Mouse (Mus musculus): Measurements from ENCODE around the gene Itga9.

Itga9 gene

GRCm38 (mm10) chr9:118728296-118728695 lies 121.8 kb downstream of the Itga9 start:
- DNase-seq (ENCODE audit: extremely low spot score): no peak

DNA sequence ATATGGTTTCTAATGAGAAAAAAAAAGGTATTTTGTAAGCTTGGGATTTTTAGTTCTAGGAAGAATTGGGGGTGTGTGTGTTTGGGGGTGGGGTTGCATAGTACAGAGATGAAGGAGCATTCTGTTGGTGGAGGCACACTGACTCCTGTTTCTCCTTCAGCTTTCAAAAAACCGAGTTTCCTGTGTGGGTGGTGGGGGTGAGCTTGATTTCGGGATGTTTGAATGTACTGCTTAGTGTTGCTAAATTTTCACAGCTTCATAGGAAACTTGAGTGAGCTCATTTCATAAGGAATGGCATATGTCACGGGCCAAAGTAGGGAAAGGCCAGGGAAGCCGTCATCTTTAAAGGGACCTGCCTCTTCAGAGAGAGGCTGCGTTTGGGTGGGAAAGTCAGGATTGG lies 122.5 kb downstream of the Itga9 start:
- no peak for DNase-seq (ENCODE audit: extremely low spot score)

DNA sequence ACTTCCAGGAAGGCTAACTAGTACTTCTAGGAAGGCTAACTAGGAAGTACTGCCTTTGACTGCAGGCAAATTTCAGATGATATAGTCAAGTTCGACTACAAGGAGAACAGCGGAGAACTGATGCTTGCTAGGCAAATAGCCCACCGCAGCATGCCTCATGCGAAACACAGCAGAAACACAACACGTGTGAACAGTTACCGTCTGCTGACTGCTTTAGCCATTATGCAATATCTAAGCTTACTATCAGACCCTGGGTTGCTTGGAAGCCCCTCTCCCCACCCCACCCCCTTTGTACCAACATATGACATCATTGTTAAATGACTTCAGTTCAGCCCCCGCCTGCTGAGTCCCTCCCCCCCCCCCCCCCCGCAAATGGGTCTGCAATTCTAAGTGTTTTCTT lies 123.7 kb downstream of the Itga9 start:
- DNase-seq (ENCODE audit: extremely low spot score): no peak

- DNase-seq (ENCODE audit: extremely low spot score): no peak
Observed at GRCm38 (mm10) chr9:118730871-118731390, 124.4 kb downstream of the Itga9 start.

GRCm38 (mm10) chr9:118731650-118732049 lies 125.2 kb downstream of the Itga9 start:
- DNase-seq (ENCODE audit: extremely low spot score): no peak

DNA sequence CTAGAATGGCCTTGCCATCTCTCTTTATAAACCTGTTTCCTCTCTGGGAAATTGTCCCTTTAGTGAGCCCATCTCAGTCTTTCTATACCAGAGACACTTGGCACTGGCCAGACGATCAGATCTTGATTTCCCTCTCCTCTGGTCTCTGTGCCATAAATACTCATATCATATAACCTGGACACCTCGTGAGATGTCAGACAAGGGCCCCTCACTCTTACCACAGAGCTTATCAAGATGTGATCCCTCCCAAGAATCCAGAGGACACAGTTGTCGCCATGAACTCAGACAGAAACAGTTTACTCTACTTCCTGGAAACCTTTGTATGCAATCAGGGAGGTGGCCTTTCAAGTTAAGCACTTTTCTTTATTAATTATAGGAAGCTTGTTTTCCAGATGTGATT lies 127.1 kb downstream of the Itga9 start:
- DNase-seq (ENCODE audit: extremely low spot score): no peak

DNA sequence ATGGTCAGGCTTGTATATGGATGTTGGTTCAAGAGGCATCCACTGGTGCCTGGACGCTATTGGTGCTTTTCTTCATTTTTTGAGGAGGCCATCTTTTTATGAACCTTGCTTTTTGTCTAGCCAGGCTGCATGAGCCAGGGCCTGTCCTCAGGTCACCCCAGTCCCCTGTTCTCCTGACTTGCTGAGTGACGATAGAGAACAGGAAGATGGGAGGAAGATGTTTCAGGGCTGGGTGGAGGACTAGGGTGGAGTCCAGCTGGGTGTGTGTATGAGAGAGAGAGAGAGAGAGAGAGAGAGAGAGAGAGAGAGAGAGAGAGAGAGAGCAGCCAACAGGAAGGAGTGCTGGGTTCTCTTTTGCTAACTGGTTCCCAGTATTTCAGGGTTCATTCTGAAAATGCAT lies 130.6 kb downstream of the Itga9 start:
- DNase-seq (ENCODE audit: extremely low spot score): no peak

DNA sequence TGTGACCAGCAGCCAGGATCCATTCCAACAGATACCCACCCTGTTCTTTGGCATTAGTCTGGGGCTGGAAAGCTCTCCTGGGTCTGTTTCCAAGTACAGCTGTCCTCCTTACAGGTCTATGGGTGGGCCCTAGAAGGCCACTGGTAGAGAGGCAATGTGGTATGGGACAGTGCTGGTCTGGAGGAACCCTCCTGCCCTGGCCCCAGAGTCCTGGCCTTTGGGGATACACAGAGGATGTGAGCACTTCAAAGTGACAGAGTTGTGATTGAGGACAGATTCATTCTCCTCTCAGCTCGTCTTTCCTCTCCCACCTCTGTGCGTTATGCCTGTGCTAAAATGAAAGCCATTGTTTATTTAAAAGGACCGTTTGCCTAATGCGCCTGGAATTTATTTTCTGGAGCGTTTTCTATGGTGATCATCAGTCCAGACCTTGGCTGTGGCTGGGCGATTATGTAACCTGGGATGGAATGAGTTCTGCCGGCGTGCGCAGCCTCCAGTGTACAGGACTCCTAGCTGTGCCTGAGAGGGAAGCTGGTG lies 131.2 kb downstream of the Itga9 start:
- no peak for DNase-seq (ENCODE audit: extremely low spot score)

GRCm38 (mm10) chr9:118738311-118738710 lies 131.8 kb downstream of the Itga9 start:
- no peak for DNase-seq (ENCODE audit: extremely low spot score)

GRCm38 (mm10) chr9:118739071-118739470 lies 132.6 kb downstream of the Itga9 start:
- no peak for DNase-seq (ENCODE audit: extremely low spot score)

- DNase-seq (ENCODE audit: extremely low spot score): no peak
Observed at GRCm38 (mm10) chr9:118739659-118740058, 133.2 kb downstream of the Itga9 start.

GRCm38 (mm10) chr9:118741268-118741667 lies 134.8 kb downstream of the Itga9 start:
- DNase-seq (ENCODE audit: extremely low spot score): no peak

GRCm38 (mm10) chr9:118749335-118749949 lies 143.0 kb downstream of the Itga9 start:
- no peak for DNase-seq (ENCODE audit: extremely low spot score)

DNA sequence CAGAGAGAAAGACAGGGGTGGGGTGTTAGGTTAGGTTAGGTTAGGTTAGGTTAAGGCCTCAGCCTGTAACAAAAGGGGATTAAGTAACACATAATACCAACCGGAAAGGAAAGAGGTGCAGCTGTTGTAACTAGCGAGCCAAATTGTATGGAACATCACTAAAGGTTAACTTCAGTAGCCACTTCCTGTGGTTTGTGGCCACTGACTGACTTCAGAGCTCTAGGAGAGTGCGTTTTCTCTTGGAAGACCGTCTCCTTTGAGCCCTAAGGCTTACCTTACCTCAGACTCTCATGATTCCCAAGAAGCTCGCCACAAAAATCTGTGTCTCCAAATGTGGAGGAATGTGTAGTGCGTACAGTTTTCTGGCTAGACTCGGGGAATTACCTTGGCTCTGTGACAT lies 144.3 kb downstream of the Itga9 start:
- DNase-seq (ENCODE audit: extremely low spot score): no peak

DNA sequence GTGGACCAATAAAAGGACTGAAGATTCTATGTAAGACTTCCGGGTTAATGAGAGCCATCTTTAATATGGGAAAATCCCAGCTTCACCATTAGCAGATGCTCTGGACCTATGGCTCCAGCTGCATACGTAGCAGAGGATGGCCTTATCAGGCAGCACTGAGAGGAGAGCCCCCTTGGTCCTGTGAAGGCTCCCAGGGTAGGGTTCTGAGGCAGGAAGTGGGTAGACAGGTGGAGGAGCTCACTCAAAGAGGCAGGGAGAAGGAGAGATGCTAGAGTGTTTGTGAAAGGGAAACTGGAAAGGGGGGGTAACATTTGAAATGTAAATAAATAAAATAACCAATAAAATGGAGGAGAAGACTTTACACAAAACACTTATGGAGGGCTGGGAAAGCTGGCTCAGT lies 145.9 kb downstream of the Itga9 start:
- DNase-seq (ENCODE audit: extremely low spot score): no peak

GRCm38 (mm10) chr9:118759462-118759861 lies 153.0 kb downstream of the Itga9 start:
- no peak for DNase-seq (ENCODE audit: extremely low spot score)

- peak; percentile 43 for DNase-seq (ENCODE audit: extremely low spot score)
Observed at GRCm38 (mm10) chr9:118761953-118762590, 155.6 kb downstream of the Itga9 start.

- DNase-seq (ENCODE audit: extremely low spot score): no peak
Observed at GRCm38 (mm10) chr9:118762759-118763158, 156.3 kb downstream of the Itga9 start.

DNA sequence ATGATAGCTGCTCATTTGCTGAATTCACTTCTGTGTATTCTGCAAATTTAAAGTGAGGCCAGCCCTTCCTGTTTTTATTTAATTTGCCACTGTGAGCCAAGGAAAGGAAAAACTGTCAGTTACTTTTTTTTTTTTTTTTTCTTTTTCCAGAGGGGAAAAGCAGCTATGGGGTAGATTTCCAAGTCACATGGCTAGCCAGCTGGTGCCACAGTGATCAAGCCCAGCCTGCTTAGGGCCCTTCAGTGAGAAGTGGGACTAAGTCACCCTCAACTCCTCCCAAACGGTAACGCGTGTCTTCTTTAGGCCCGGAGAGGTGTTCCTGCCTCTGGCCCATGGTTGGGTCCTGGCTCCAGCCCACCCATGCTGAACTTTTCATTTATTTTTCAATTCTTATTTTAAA lies 156.7 kb downstream of the Itga9 start:
- no peak for DNase-seq (ENCODE audit: extremely low spot score)

GRCm38 (mm10) chr9:118763646-118764045 lies 157.2 kb downstream of the Itga9 start:
- DNase-seq (ENCODE audit: extremely low spot score): no peak

GRCm38 (mm10) chr9:118765059-118765458 lies 158.6 kb downstream of the Itga9 start:
- DNase-seq (ENCODE audit: extremely low spot score): no peak

GRCm38 (mm10) chr9:118767008-118767407 lies 160.5 kb downstream of the Itga9 start:
- no peak for DNase-seq (ENCODE audit: extremely low spot score)

- DNase-seq (ENCODE audit: extremely low spot score): no peak
Observed at GRCm38 (mm10) chr9:118768596-118768995, 162.1 kb downstream of the Itga9 start.

Data from embryo, embryonic 9.5 days (tissue).